Mouse (Mus musculus) embryonic facial prominence, embryonic 12.5 days (tissue): ENCODE data around the gene Rab8b. TPM values are rescaled to one million over a fixed set of nuclear protein-coding genes. Genes with fewer than 3 reads are reported as not detected.
A peak's percentile ranks its signal among the peaks of the same experiment; 100 is the strongest.
"Not testable (repeated sequence)": the region's sequence is repeated elsewhere in the genome, so short reads cannot be mapped to it uniquely, and the experiment has no call there.

Experiments
- ATAC-seq: fragments of 200-750 bp; cut with Nextera tagmentation; 2 replicates; pipeline ENCODE4 v1.8.0; 2017; ENCODE audit not compliant: insufficient number of reproducible peaks, insufficient read depth, low FRiP score, low TSS enrichment
- H3K27ac ChIP-seq: fragments of 300-500 bp; sonication (generic); 2 replicates; pipeline ENCODE4 v1.5.1; 2016; ENCODE audit warnings: mild to moderate bottlenecking
- H3K27me3 ChIP-seq: fragments of 300-500 bp; sonication (generic); 2 replicates; pipeline ENCODE4 v1.6.1; 2016; ENCODE audit warnings: mild to moderate bottlenecking, moderate library complexity
- H3K36me3 ChIP-seq: fragments of 300-500 bp; sonication (generic); 2 replicates; pipeline ENCODE4 v1.6.1; 2016; ENCODE audit warnings: mild to moderate bottlenecking
- H3K4me1 ChIP-seq: fragments of 300-500 bp; sonication (generic); 2 replicates; pipeline ENCODE4 v1.6.1; 2016
- H3K4me2 ChIP-seq: fragments of 300-500 bp; sonication (generic); replicated peaks from 2 replicates; pipeline ENCODE4 v1.6.1; 2016; ENCODE audit warnings: mild to moderate bottlenecking, moderate library complexity
- H3K4me3 ChIP-seq: fragments of 300-500 bp; sonication (generic); 2 replicates; pipeline ENCODE4 v1.5.1; 2016; ENCODE audit warnings: mild to moderate bottlenecking
- H3K9ac ChIP-seq: fragments of 300-500 bp; sonication (generic); 2 replicates; pipeline ENCODE4 v1.6.1; 2016; ENCODE audit warnings: mild to moderate bottlenecking, moderate library complexity
- H3K9me3 ChIP-seq: fragments of 300-500 bp; sonication (generic); 2 replicates; pipeline ENCODE4 v1.6.1; 2016; ENCODE audit warnings: mild to moderate bottlenecking, moderate library complexity
- WGBS: fragments of 180-500 bp; shearing (Covaris S2); methylation state at CpG from one replicate; pipeline ENCODE4 v1.1.7; 2016; 5-methylcytosine and 5-hydroxymethylcytosine counted together
- polyA plus RNA-seq: library from polyadenylated mRNA; unstranded; fragments of >200 nt; fragmentation: Nextera tagmentation; extraction: Ambion mirVana; gene quantifications from 2 replicates; pipeline ENCODE4 v1.2.1, GENCODE M21; 2016

The Rab8b gene
- polyA plus RNA-seq, 1 experiment from 2014 or later: 23.7 TPM

DNA sequence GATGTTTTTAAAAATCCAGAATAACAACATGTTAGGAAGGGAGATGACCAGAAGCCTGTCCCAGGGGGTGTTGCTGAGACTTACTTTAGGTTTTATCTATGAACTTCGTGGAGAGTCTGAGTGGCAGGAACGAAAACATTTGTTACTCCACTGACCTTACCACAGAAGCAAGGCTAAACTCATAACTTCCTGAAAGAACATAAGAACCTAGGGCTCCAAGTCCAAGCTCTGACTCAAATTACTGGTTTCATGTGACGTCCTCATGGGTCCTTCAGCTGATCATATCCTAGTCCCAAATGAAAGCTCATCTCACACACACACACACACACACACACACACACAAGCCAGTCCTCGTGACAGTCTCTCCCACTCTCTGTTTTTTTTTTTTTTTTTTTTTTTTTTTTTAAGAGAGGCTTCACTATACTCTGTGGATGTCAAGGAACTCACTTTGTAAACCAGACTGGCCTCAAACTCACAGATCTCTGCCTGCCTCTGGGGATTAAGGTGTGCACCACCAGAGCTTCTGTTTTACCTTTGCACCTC, 87.0 kb downstream of the Rab8b start:
- peaks cover 7% of the 10 kb centered on the region; the same call in 1 of the 2 replicates for H3K4me1 ChIP-seq
- no peak overlapping the region for H3K9ac ChIP-seq
- WGBS: 42% methylated on average over 4 of the region's 4 CpGs
- H3K9me3 ChIP-seq: no peaks in the 10 kb centered on the region
- no peaks in the 10 kb centered on the region for H3K36me3 ChIP-seq
- no peak overlapping the region for H3K27ac ChIP-seq
- H3K4me2 ChIP-seq: no peak overlapping the region
- ATAC-seq: no peak
- peaks cover 8% of the 10 kb centered on the region; the same call in 1 of the 2 replicates for H3K27me3 ChIP-seq
- no peak overlapping the region for H3K4me3 ChIP-seq

DNA sequence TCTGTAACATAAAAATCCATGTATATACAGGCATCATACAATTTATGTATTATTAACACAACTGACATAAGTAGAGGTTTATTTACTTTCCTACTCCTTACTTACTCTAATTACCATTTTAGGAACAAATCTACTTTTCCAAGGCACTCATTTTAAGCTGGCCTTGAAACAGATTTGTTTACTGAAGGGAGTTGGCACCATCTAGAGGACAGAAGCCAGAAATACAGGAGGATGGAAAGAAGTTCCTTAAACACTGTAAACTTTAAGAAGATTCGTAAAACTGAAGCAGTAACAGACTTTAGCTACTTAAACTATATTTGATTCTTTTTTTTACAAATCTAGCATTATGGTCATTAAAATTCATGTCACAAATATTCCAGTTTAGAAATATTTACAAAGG, 93.5 kb downstream of the Rab8b start:
- no peaks in the 10 kb centered on the region for H3K36me3 ChIP-seq
- H3K4me1 ChIP-seq: no peaks in the 10 kb centered on the region
- H3K27me3 ChIP-seq: peaks cover 4% of the 10 kb centered on the region; the same call in 1 of the 2 replicates
- no peaks in the 10 kb centered on the region for H3K9me3 ChIP-seq
- H3K9ac ChIP-seq: no peak overlapping the region
- H3K27ac ChIP-seq: no peak overlapping the region
- no peak overlapping the region for H3K4me3 ChIP-seq
- 34% methylated on average over 1 of the region's 1 CpGs for WGBS
- H3K4me2 ChIP-seq: no peak overlapping the region
- ATAC-seq: no peak

DNA sequence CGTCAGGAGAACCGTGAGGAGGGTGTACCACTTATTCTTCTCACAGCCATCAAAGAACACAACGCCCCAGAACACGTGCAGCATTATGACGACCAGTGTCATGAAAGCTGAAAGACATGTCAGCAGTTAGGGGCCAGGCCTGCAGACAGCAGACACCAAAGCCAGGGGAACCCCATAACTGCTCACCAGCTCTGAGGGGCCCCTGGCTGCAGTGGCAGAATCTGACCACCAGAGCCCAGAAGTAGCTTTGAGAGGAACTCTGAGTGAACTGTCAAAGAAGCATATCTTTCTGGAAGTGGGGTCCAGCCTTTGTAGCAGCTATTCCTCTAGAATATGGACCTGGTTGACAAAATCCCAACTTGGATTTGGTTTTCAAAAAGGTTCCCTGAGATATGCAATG, 97.2 kb downstream of the Rab8b start:
- not testable (repeated sequence) for H3K4me2 ChIP-seq, H3K9ac ChIP-seq, H3K27ac ChIP-seq, H3K4me3 ChIP-seq, H3K4me1 ChIP-seq, ATAC-seq, H3K27me3 ChIP-seq, H3K36me3 ChIP-seq, H3K9me3 ChIP-seq
- WGBS: 87% methylated on average over 3 of the region's 5 CpGs

DNA sequence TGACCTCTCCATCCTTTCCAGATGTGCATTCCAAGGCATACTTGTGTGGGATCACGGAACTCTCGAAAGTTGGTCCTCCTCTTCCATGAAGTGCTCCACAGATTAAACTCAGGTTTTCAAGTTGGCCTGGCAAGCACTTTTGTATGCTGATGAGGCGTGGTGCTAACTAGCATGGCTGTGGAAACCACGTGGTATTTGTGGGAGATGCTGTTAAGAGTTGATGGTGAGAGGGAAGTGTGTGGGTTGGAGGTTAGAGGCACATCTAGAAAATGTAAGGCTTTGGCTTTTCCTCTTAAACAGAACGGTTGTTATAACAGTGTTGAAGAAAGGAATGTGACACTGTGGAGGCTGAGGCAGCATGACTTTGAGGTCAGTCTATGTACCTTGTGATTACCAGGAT, 98.5 kb downstream of the Rab8b start:
- 76% methylated on average over 5 of the region's 5 CpGs for WGBS
- Histone ChIP-seq H3K9me3 (no peaks in the 10 kb centered on the region), H3K4me2 (no peak overlapping the region), H3K4me1 (no peaks in the 10 kb centered on the region), H3K9ac (no peak overlapping the region), H3K27ac (no peak overlapping the region), H3K36me3 (no peaks in the 10 kb centered on the region), H3K27me3 (no peaks in the 10 kb centered on the region), H3K4me3 (no peak overlapping the region)
- no peak for ATAC-seq

DNA sequence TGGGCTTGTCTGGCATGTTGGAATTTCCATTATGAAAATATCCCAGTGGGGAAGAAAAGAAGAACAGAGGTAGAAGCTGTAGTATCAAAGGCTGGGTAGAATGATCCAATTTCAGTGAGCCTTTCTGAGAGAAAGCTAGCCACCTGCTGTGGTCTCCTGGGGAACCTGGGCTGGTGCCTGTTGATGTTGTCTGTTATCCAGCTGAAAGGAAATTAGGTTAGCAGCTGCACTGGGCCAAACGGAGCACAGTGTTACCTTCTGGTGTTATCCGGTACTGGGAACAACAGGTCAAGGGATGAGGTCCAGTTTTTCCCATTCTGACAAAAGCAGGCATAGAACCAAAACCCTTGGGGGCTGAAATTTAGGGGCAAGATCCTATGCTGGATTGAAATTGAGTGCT, 106.1 kb downstream of the Rab8b start:
- 0 out of 2 replicates have a peak, but pooled peaks cover 5% of the 10 kb centered on the region for H3K4me1 ChIP-seq
- no peaks in the 10 kb centered on the region for H3K27me3 ChIP-seq
- no peak overlapping the region for H3K4me2 ChIP-seq
- no peaks in the 10 kb centered on the region for H3K36me3 ChIP-seq
- ATAC-seq: no peak
- H3K9me3 ChIP-seq: no peaks in the 10 kb centered on the region
- H3K4me3 ChIP-seq: no peak overlapping the region
- H3K9ac ChIP-seq: no peak overlapping the region
- 5% methylated on average over 2 of the region's 2 CpGs for WGBS
- H3K27ac ChIP-seq: no peak overlapping the region

DNA sequence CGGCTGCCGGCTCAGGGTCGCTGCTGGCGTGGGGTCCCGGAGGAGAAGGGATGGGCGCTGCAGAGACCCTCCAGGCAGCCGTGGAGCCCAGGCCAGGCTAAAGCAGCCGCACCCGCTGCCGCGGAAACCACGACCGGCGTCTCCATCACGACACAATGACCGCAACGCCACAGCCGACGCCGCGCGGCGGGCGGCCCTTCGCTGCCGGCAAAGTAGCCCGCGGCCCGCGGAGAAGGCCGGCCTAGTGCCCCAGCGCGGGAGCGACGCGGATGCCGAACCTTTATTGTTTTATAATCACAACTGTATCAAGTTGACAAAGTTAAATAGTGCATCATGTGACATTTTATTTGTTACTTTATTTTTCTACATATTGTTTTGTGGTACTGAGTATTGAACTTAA, 113.5 kb downstream of the Rab8b start:
- WGBS: 1% methylated on average over 30 of the region's 37 CpGs
- Histone ChIP-seq H3K4me3 (peak overlapping the region; percentile 27), H3K4me2 (peak overlapping the region; percentile 54), H3K27me3 (peaks cover 31% of the 10 kb centered on the region), H3K9ac (peak overlapping the region; percentile 42; the same call in 1 of the 2 replicates)
- H3K27ac ChIP-seq, H3K36me3 ChIP-seq, H3K9me3 ChIP-seq, ATAC-seq, H3K4me1 ChIP-seq: not testable (repeated sequence)

DNA sequence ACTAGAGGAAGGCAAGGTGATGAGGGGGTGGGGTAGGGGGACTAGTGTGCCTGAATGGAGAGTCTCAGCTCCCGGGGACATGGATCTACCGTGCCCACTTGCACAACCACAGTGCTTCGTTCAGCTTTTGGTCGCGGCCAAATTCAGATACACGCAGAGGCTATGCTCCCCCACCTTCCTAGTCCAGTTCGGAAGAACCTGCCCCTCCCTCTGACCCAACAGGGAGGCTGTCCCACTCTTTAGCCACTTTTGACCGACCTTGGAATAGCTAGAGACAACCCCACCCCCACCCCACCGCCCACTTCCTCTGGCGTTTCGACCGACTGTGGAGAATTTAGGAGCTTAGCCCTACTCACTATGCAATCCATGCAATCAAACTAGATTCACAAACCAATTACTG, 117.5 kb downstream of the Rab8b start:
- Histone ChIP-seq H3K27ac (no peak overlapping the region), H3K4me3 (no peak overlapping the region), H3K4me1 (no peaks in the 10 kb centered on the region), H3K4me2 (no peak overlapping the region), H3K9ac (no peak overlapping the region), H3K9me3 (no peaks in the 10 kb centered on the region), H3K27me3 (peaks cover 28% of the 10 kb centered on the region), H3K36me3 (no peaks in the 10 kb centered on the region)
- no peak for ATAC-seq
- WGBS: 42% methylated on average over 12 of the region's 12 CpGs

DNA sequence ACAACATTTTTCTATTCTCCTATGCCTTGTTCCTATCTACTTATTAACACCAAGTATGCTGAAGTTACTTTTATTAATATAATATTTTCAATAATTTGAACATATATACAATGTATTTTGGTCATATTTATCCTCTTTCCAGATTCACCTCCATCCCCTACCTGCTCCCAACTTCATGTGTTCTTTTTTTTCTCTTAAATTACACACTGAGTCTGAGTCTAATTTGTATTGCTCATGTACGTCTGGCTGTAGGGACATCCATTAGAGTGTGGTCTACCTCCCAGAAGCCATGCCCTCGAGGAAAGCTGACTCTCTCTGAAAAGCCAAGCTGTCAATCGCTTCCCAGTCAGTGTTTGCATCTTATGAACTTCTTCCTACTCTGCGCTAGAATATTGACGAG, 122.7 kb downstream of the Rab8b start, which contains the start of gene Gm10647:
Gene Gm10647, plus strand, starts transcription at position 301 of the 400 bp plus-strand sequence.
- H3K36me3 ChIP-seq: no peaks in the 10 kb centered on the region
- peak within 1 kb of the TSS; percentile 61 for H3K4me3 ChIP-seq
- H3K9me3 ChIP-seq: no peaks in the 10 kb centered on the region
- H3K27me3 ChIP-seq: no peaks in the 10 kb centered on the region
- 67% methylated on average over 5 of the region's 5 CpGs for WGBS
- H3K9ac ChIP-seq: peak within 1 kb of the TSS; percentile 15; the same call in 1 of the 2 replicates
- ATAC-seq: no peak
- peak within 1 kb of the TSS; percentile 90; the same call in 1 of the 2 replicates for H3K27ac ChIP-seq
- peak within 1 kb of the TSS; percentile 61 for H3K4me2 ChIP-seq
- 0 out of 2 replicates have a peak, but pooled peaks cover 3% of the 10 kb centered on the region for H3K4me1 ChIP-seq

DNA sequence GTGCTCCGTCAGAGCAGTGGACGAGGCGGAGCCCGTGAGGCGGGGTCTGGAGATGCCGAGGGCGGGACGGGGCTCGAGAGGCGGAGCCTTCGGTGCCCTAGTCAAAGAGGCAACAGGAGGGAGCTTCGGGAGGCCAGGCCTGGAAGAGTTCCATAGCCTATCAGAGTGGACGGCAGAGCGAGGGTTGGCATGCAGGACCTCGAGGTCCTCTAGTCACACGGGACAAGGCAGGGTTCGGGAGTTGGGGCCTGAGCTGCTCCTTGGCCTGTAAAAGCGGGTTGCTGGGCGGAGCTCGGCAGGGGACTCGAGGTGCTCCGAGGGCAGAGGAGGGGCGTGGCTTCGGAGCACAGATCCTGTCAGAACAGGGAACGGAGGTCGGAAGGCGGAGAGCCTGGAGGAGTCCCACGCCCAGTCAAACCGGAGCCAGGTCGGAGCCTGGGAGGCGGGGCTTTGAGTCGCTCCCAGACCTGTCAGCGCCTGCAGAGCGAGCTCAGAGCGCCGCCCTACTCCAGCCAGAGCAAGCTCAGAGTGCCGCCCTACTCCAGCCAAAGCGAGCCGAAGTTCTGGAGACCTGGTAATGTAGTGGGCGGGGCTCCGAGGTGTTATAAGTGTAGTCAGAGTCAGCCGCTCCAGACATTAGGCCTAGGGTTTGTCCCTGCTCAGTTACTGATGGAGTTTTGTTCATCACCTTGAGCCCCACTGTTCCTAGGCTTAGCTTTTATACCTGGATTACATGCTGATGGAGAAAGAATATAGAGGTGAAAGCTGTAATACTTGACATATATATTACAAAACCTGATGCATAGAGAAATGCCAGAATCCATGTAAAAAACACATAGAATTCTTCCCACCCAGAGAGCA, 123.8 kb downstream of the Rab8b start, which contains the start of gene Aph1b:
Gene Aph1b, minus strand, starts transcription at position 27 of the 861 bp plus-strand sequence.
- peak within 1 kb of the TSS; percentile 61 for H3K4me2 ChIP-seq
- H3K9me3 ChIP-seq: no peaks in the 10 kb centered on the region
- peak within 1 kb of the TSS; percentile 63 for H3K9ac ChIP-seq
- 0 out of 2 replicates have a peak, but pooled peaks cover 3% of the 10 kb centered on the region for H3K4me1 ChIP-seq
- H3K27ac ChIP-seq: peak within 1 kb of the TSS; percentile 90
- under 1% methylated on average over 42 of the region's 42 CpGs for WGBS
- ATAC-seq: peak; percentile 98
- no peaks in the 10 kb centered on the region for H3K36me3 ChIP-seq
- H3K27me3 ChIP-seq: no peaks in the 10 kb centered on the region
- peak within 1 kb of the TSS; percentile 61 for H3K4me3 ChIP-seq

DNA sequence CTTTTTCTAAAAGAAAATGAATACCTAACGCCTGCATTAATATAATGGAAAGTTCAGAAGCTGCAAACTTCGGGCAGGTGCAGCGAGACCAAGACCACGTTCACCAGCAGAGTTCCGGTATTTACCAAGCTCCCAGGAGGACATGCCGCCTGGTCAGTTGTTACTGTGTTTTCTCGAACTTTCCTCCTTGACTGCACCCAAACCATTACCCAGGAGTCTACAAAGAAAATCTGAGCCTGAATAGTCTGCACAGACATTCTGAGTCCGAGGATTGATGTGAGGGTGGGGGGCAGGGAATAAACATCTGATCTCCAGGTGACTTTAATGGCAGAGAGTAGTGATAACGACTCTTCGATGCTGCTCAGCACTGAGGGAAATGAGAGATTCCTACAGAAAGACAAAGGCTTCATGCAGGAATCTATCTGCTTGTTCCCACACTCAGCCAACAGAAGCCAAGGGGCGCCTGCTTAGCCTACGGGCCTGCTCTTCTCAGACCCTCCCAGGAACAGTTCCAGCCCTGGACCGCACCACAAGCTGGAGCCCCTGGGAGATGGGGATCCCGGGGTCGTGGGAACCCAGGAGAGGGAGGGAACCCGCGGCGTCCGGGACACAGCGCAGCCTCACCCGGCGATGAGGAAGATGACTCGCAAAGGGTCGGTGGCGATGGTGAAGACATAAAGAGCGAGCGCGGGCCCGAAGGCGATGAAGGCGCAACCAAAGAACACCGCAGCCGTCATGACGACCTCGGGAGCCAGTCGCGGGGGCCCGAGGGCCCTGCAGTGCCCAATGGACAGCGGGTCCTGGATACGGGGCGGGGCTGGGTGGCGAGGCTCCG, 124.6 kb downstream of the Rab8b start:
- H3K4me3 ChIP-seq: peak overlapping the region; percentile 61
- peak overlapping the region; percentile 90 for H3K27ac ChIP-seq
- H3K9ac ChIP-seq: peak overlapping the region; percentile 63
- peak overlapping the region; percentile 61 for H3K4me2 ChIP-seq
- H3K9me3 ChIP-seq: no peaks in the 10 kb centered on the region
- H3K36me3 ChIP-seq: no peaks in the 10 kb centered on the region
- WGBS: 2% methylated on average over 43 of the region's 43 CpGs
- ATAC-seq: peak; percentile 11
- H3K4me1 ChIP-seq: 0 out of 2 replicates have a peak, but pooled peaks cover 3% of the 10 kb centered on the region
- no peaks in the 10 kb centered on the region for H3K27me3 ChIP-seq
